Mouse (Mus musculus) CH12.LX (cell line): ENCODE measurements around the gene Acoxl. TPM values are rescaled to one million over a fixed set of nuclear protein-coding genes. Genes with fewer than 3 reads are reported as not detected.

Experiments
- DNase-seq: peaks from one replicate; pipeline ENCODE4 v3.0.0-alpha.2; 2013; ENCODE audit errors: extremely low read depth
- H3K27ac ChIP-seq: 2 replicates; pipeline ENCODE4 v1.5.1; 2012; ENCODE audit warnings: low read depth, mild to moderate bottlenecking, control low read depth, moderate library complexity; ENCODE audit not compliant: insufficient read depth
- H3K27me3 ChIP-seq: replicated peaks from 2 replicates; pipeline ENCODE3; 2012; ENCODE audit warnings: inconsistent platforms
- H3K36me3 ChIP-seq, 2 experiments: replicated peaks in 1 of 2; 2 replicates each; pipeline versions ENCODE3 to v1.6.1; 2012; ENCODE audit warnings: inconsistent platforms in 1 of 2, low read length in 1 of 2, mild to moderate bottlenecking in 1 of 2, mixed read lengths in 1 of 2, moderate library complexity in 1 of 2; ENCODE audit not compliant: control insufficient read depth in 1 of 2, insufficient read depth in 1 of 2
- H3K4me1 ChIP-seq, 2 experiments: 2 replicates each; pipeline ENCODE4 v1.6.1; 2012; ENCODE audit warnings: inconsistent platforms in 1 of 2, moderate library complexity in 1 of 2; ENCODE audit not compliant: insufficient read depth in 2 of 2, control insufficient read depth in 1 of 2
- H3K4me2 ChIP-seq: 2 replicates; pipeline ENCODE4 v1.6.1; 2012; ENCODE audit warnings: low read depth, mild to moderate bottlenecking, control low read depth; ENCODE audit not compliant: poor library complexity, insufficient read depth, severe bottlenecking
- H3K4me3 ChIP-seq, 3 experiments: fragments of 150-350 bp in 1 of 3; sonication (generic) in 1 of 3; replicated peaks in 1 of 3; 2 replicates each; pipeline versions ENCODE3 to v1.5.1; 2011 to 2012; ENCODE audit warnings: low read depth in 2 of 3, low read length in 2 of 3, mild to moderate bottlenecking in 2 of 3, moderate library complexity in 2 of 3, control low read depth in 1 of 3, improper control_type of control experiment in 1 of 3, inconsistent platforms in 1 of 3, mixed read lengths in 1 of 3; ENCODE audit not compliant: poor library complexity in 1 of 3
- H3K79me2 ChIP-seq: replicated peaks from 2 replicates; pipeline ENCODE4 v1.6.1; 2012; ENCODE audit warnings: mild to moderate bottlenecking, moderate library complexity; ENCODE audit not compliant: control insufficient read depth, poor library complexity, insufficient read depth, severe bottlenecking; ENCODE audit errors: extremely low read depth
- H3K9ac ChIP-seq: 2 replicates; pipeline ENCODE4 v1.6.1; 2012; ENCODE audit warnings: low read depth, mild to moderate bottlenecking, control low read depth, moderate library complexity; ENCODE audit not compliant: insufficient read depth
- H3K9me3 ChIP-seq: replicated peaks from 2 replicates; pipeline ENCODE3; 2012; ENCODE audit warnings: low read length, inconsistent platforms, mixed read lengths
- E2F4 ChIP-seq: IDR thresholded peaks from 2 replicates; pipeline ENCODE4 v1.6.1; 2011; ENCODE audit warnings: low read depth, low read length, improper control_type of control experiment; ENCODE audit not compliant: insufficient replicate concordance
- ELF1 ChIP-seq: IDR thresholded peaks from 2 replicates; pipeline ENCODE4 v1.6.1; 2014; ENCODE audit warnings: low read depth, mild to moderate bottlenecking, inconsistent platforms, low read length, improper control_type of control experiment
- EP300 ChIP-seq: IDR thresholded peaks from 2 replicates; pipeline ENCODE4 v1.6.1; 2011; ENCODE audit warnings: low read length, improper control_type of control experiment
- JUN ChIP-seq: IDR thresholded peaks from 2 replicates; pipeline ENCODE4 v1.6.1; 2011; ENCODE audit warnings: low read depth, mild to moderate bottlenecking, low read length, improper control_type of control experiment, moderate library complexity; ENCODE audit not compliant: insufficient read depth
- JUND ChIP-seq: conservative IDR thresholded peaks from 2 replicates; pipeline ENCODE4 v1.6.1; 2011; ENCODE audit warnings: low read depth, low read length, improper control_type of control experiment
- MAFK ChIP-seq: IDR thresholded peaks from 2 replicates; pipeline ENCODE4 v1.6.1; 2011; ENCODE audit warnings: low read length, improper control_type of control experiment; ENCODE audit not compliant: insufficient replicate concordance
- MAZ ChIP-seq: IDR thresholded peaks from 2 replicates; pipeline ENCODE4 v1.6.1; 2012; ENCODE audit warnings: low read depth, mild to moderate bottlenecking, inconsistent platforms, low read length, improper control_type of control experiment, moderate library complexity
- MEF2A ChIP-seq: IDR thresholded peaks from 2 replicates; pipeline ENCODE4 v1.6.1; 2014; ENCODE audit warnings: low read depth, mild to moderate bottlenecking, inconsistent platforms, low read length, improper control_type of control experiment, borderline replicate concordance
- MXI1 ChIP-seq: IDR thresholded peaks from 2 replicates; pipeline ENCODE4 v1.6.1; 2011; ENCODE audit warnings: mild to moderate bottlenecking, low read depth, low read length, improper control_type of control experiment
- NRF1 ChIP-seq: IDR thresholded peaks from 2 replicates; pipeline ENCODE4 v1.6.1; 2014; ENCODE audit warnings: low read depth, mild to moderate bottlenecking, inconsistent platforms, low read length, improper control_type of control experiment, moderate library complexity
- POLR2AphosphoS2 ChIP-seq: IDR thresholded peaks from 2 replicates; pipeline ENCODE4 v1.6.1; 2011; ENCODE audit warnings: low read depth, low read length, improper control_type of control experiment
- RAD21 ChIP-seq: IDR thresholded peaks from 2 replicates; pipeline ENCODE4 v1.6.1; 2011; ENCODE audit warnings: low read depth, mild to moderate bottlenecking, low read length, improper control_type of control experiment, moderate library complexity
- RCOR1 ChIP-seq: conservative IDR thresholded peaks from 2 replicates; pipeline ENCODE4 v1.6.1; 2012; ENCODE audit warnings: low read depth, mild to moderate bottlenecking, inconsistent platforms, low read length, improper control_type of control experiment
- SIN3A ChIP-seq: IDR thresholded peaks from 2 replicates; pipeline ENCODE4 v1.6.1; 2012; ENCODE audit warnings: low read length, improper control_type of control experiment, inconsistent platforms
- TBP ChIP-seq: conservative IDR thresholded peaks from 2 replicates; pipeline ENCODE4 v1.6.1; 2011; ENCODE audit warnings: low read depth, low read length, improper control_type of control experiment
- ZMIZ1 ChIP-seq: IDR thresholded peaks from 2 replicates; pipeline ENCODE4 v1.6.1; 2012; ENCODE audit warnings: low read depth, mild to moderate bottlenecking, inconsistent platforms, low read length, improper control_type of control experiment
- ZNF384 ChIP-seq: IDR thresholded peaks from 2 replicates; pipeline ENCODE4 v1.6.1; 2012; ENCODE audit warnings: low read depth, low read length, improper control_type of control experiment, inconsistent platforms
- dilution Hi-C: fragments of 300-500 bp; cut with MboI; formaldehyde crosslinking; loops from 2 replicates; pipeline ENCODE4 v1.14.3; 2020; ENCODE audit warnings: low sequenced_read_pairs; ENCODE audit not compliant: extremely low pct_unique_long_range_greater_than_20kb, extremely low pct_ligation_motif_present
- in situ Hi-C: fragments of 300-500 bp; cut with MboI; formaldehyde crosslinking; loops from 3 replicates; pipeline ENCODE4 v1.14.3; 2019; ENCODE audit warnings: low sequenced_read_pairs, low pct_ligation_motif_present, low pct_unique_long_range_greater_than_20kb, mixed read lengths
- polyA plus RNA-seq: library from polyadenylated mRNA; unstranded; fragments of >175 nt; gene quantifications from 2 replicates; pipeline ENCODE4 v1.2.1, GENCODE M21; 2012; ENCODE audit warnings: low read depth; ENCODE audit not compliant: insufficient read length
- total RNA-seq, 2 experiments: library from RNA; depleted of rRNA; stranded (reverse); fragments of 300-350 nt in 1 of 2; fragments of >200 nt in 1 of 2; gene quantifications; 2 replicates each; pipeline ENCODE4 v1.2.3; 2012 to 2014

Gene Acoxl
- total and polyA plus RNA-seq, 3 experiments = 0.25 to 0.43 TPM; not detected in 1

- Histone ChIP-seq H3K4me3 (no peak overlapping the region), H3K36me3 (no peaks in the 10 kb centered on the region), H3K4me2 (no peak overlapping the region), H3K27ac (no peak overlapping the region), H3K79me2 (no peaks in the 10 kb centered on the region), H3K27me3 (peaks cover 4% of the 10 kb centered on the region), H3K4me1 (peaks cover 0 to 12% of the 10 kb centered on the region in 2 experiments; a peak in 2 of 4 replicates), H3K9ac (no peak overlapping the region), H3K9me3 (no peaks in the 10 kb centered on the region)
- DNase-seq = no peak
- no peak for TF ChIP-seq POLR2AphosphoS2
- TF ChIP-seq MAZ = no peak
- in situ Hi-C loops (no loop called here), dilution Hi-C loops (no loop called here)
Measured at GRCm38 (mm10) chr2:127982610-127983009, 143.9 kb downstream of the Acoxl start.

DNA sequence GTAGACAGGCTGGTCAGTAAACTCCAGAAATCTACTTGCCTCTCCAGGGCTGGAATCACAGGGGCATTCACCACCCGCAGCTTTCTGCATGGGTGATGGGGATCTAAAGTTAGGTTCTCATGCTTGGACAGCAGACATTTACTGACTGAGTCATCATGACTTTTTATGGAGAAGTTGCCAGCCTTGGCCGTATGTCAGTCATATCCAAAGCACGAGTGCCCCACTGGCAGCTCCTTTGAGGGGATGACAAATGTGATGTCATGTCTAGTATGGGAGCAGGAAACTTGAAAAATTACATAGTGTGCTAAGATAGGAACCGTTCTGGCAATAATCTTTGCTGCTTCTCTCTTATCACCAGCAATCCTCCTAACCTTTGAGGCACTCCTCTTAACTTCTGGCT is 144.6 kb downstream of the Acoxl start:
- no peaks in the 10 kb centered on the region for H3K36me3 ChIP-seq
- in situ Hi-C loops (no loop called here), dilution Hi-C loops (no loop called here)
- H3K27ac ChIP-seq = no peak overlapping the region
- H3K79me2 ChIP-seq = no peaks in the 10 kb centered on the region
- no peak overlapping the region for H3K9ac ChIP-seq
- peaks cover 4% of the 10 kb centered on the region for H3K27me3 ChIP-seq
- H3K4me2 ChIP-seq = no peak overlapping the region
- no peak for DNase-seq
- peaks cover 0 to 12% of the 10 kb centered on the region in 2 experiments; a peak in 2 of 4 replicates for H3K4me1 ChIP-seq
- H3K4me3 ChIP-seq = no peak overlapping the region
- no peaks in the 10 kb centered on the region for H3K9me3 ChIP-seq
- TF ChIP-seq EP300 = no peak
- TF ChIP-seq ELF1 = no peak
- no peak for TF ChIP-seq MEF2A
- TF ChIP-seq MAFK = no peak
- no peak for TF ChIP-seq NRF1
- no peak for TF ChIP-seq JUN
- TF ChIP-seq ZMIZ1 = no peak
- no peak for TF ChIP-seq JUND
- TF ChIP-seq E2F4 = no peak
- no peak for TF ChIP-seq RAD21
- no peak for TF ChIP-seq MXI1

DNA sequence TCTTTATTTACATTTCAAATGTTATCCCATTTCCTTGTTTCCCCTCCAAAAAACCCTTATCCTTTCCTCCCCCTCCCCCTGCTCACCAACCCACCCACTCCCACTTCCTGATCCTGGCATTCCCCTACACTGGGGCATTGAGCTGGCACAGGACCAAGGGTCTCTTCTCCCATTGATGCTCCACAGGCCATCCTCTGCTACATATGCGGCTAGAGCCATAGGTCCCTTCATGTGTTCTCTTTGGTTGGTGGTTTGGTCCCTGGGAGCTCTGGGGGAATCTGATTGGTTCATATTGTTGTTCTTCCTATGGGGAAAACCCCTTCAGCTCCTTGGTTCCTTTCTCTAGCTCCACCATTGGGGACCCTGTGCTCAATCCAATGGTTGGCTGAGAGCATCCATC is 145.3 kb downstream of the Acoxl start:
- H3K4me3 ChIP-seq = no peak overlapping the region
- DNase-seq = no peak
- no peaks in the 10 kb centered on the region for H3K79me2 ChIP-seq
- peaks cover 0 to 8% of the 10 kb centered on the region in 2 experiments; a peak in 2 of 4 replicates for H3K4me1 ChIP-seq
- dilution Hi-C loops (no loop called here), in situ Hi-C loops (no loop called here)
- peaks cover 2% of the 10 kb centered on the region for H3K27me3 ChIP-seq
- H3K36me3 ChIP-seq = no peaks in the 10 kb centered on the region
- no peak overlapping the region for H3K9ac ChIP-seq
- H3K4me2 ChIP-seq = no peak overlapping the region
- H3K27ac ChIP-seq = no peak overlapping the region
- no peak for TF ChIP-seq MXI1
- TF ChIP-seq SIN3A = no peak
- no peak for TF ChIP-seq TBP
- no peak for TF ChIP-seq ZNF384
- no peak for TF ChIP-seq RCOR1
- no peaks in the 10 kb centered on the region for H3K9me3 ChIP-seq
